Mouse (Mus musculus) B cell, adult (primary cell): Measurements from ENCODE around the gene Amh. TPM values are rescaled to one million over a fixed set of nuclear protein-coding genes. Genes with fewer than 3 reads are reported as not detected.

ENCODE experiments used
- total RNA-seq: library from RNA; stranded (reverse); gene quantifications from 4 replicates; pipeline ENCODE4 v1.2.4, GENCODE M21; 2023; ENCODE audit not compliant: inconsistent age

The Amh gene
- 0.96 to 1.9 TPM (median 1.5 TPM) in 4 replicates for total RNA-seq

DNA sequence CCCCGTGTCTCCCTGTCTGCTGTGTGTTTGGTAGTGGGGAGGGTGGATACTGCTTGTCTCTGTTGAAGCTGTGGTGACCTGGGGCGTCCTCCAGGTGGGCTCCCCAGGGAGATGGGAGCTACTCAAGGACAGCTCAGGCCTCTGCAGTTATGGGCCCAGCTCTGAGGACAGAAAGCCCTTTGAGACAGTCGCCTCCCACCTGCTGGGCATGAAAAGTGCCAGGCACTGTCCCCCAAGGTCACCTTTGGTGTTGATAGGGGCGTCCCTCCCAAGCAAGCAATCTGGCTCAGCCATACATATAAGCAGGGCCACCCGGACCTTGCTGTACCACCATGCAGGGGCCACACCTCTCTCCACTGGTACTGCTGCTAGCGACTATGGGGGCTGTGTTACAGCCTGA, at the start of gene Amh:
Gene Amh, plus strand, starts transcription at position 328 of the 400 bp plus-strand sequence.

DNA sequence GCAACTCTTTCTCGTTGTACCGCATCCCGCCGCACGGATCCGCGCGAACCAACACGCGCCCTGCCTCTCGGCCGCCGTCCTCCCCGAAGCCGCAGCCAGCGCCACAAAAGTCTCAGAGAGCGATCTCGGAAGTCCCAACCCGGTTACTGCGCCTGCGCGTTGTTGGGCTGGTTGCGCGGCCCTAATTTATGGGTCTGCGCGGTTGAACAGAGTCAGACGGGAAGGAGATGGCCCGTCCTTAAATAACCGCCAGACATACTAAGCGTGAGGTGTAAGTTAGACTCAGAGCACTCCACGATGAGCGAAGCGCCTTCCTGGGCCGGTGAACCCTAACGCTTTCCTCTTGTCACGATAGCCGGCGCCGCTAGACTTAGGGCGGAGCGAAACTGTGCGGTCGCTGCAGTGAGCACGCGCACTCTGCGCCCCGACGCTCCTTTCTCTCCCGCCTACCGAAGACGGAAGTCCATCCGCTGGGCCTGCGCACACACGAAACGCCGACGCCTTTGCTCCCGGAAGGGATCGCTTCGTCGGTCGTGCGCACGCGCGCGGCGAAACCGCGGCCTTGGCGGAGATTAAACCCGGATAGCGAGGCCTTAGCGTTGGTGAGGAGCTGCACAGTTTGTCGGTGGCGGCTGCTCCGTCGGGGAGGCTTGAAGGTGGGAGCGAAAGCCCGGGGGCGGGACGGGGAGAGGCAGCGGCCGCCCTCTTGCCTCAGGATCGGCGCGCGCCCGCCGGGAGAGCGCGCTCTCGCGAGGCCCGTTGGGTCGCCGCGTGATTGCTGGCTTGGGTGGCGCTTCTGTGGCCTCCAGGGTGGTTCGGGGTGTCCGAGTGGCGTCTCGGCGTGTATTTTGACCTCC, 6.7 kb upstream of the Amh start, which contains the start of the genes Sf3a2 and Plekhj1:
Gene Sf3a2, plus strand, starts transcription at position 49 of the 857 bp plus-strand sequence.
Gene Plekhj1, minus strand, starts transcription at position 477 of the 857 bp plus-strand sequence.

DNA sequence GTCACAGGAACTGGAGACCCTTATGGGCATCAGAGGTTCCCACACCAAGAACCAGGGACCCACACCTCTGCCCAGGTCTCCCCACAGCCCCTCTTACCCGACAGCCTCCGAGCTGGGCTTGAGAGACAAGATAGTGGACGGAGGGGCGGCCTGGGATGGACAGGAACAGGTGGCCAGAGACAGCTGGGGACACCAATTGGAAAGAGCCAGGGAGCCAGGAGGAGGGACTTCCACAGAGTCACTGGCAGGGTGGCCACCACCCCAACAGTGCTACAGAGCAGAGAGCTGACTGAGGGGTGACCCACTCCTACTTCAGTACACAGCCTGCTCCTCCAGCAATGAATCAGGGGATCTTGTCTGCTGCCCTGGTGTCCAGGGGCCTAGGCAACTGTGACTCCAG, 8.3 kb downstream of the Amh start, which contains the start of gene Jsrp1:
Gene Jsrp1, minus strand, starts transcription at position 133 of the 400 bp plus-strand sequence.

DNA sequence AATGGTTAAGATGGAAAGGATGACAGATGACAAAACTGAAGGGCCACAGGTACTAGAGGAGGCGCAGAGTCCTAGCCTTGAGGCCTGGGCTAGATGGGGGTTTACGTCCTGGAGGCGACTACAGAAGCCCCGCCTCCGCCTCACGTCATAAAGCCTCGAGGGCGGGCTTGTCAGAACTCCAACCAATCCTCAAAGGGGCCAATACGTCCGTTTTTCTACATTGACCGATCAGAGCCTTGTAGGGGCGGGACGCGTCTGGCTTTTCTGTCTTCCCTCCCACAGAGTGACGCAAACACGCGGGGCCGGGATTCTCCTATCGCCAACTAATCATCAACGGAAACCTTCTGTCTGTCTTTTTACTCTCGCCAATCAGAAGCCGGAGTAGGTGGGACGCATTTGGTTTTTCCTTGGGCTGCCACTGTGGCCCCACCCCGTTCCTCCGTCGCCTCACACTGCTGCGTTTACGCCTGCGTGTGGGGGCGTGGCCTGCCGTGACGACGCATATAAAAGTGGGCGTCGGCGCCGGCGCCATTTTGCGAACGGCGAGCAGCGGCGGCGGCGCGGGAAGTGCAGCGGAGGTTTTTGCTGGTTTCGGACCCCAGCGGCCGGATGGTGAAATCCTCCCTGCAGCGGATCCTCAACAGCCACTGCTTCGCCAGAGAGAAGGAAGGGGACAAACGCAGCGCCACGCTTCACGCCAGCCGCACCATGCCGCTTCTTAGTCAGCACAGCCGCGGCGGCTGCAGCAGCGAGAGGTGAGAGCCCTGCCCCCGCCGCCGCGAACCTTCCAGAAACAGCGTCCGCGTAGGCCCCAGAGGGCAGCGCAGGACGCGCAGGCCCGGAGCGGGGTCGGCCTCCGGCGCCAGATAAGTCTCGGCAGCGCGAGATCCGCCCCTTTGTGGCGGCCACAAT, 21.4 kb downstream of the Amh start, which contains the start of gene Oaz1:
Gene Oaz1, plus strand, starts transcription at position 506 of the 912 bp plus-strand sequence.

DNA sequence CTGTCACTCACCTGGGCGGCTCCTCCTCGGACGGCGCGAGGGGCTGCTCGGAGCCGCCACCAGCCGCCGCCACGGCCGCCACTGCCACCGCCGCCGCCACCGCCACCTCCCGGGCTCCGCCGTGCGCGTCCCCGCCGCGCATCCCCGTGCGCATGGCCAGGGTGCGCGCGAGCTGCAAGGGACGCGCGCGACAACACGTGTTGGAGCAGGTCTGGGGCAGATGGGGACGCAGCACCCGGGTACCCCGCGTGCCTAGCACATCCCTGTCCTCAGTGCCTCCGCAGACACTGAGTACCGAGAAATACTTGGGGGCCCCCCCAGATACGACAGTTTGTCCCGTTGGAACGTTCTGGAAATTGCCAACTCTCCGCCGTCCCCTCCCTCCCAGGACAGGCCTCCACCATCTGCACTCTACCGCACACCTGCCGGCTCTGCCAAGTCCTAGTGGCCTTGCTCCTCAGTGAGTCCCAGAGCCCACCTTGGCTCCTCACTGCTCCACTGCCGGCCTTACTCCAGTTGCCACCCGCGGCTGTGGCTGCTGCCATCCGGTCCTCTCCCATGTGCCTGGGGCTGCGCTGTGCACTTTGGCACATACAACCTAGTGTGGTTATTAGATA, 39.0 kb downstream of the Amh start, which contains the start of gene Lingo3:
Gene Lingo3, minus strand, starts transcription at position 109 of the 617 bp plus-strand sequence.

DNA sequence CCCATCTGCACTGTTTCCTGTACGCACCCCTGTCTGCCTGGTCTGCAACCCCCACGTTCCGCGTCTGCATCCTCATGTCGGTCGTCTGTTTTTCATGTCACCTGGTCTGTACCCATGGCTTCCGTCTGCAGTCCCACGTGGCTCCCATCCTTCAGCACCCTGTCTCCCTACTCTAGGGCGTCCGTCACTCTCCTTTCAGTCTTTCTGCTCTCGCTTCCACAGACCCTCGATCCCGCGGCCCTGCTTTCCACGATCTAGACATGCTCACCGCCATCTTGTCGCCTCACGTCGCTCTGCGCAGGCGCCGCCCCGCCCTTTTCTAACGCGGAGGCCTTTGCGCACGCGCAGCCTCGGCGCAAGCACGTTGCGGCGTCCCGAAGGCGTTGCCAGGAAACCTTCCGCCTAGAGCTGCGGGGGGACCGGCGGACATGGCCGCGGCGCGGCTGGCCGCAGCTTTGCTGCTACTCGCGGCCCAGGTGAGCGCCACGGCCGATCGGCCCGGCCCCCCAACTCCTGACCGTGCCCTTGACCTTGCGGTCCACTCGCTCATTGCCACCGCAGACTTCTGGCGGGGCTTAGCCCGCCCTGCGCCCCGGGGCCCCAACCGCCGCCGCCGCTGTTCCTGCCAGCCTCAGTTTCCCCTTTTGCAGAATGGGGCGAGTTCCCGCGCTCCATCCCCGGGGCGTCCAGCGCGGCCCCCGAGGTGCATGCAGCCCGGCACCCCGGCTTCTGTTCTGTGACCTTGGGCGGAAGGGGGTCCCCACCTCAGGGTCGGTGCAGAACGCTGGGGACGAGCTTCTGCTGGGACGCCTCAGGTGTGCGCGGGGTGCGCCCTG, 50.1 kb downstream of the Amh start, which contains the start of the genes Lsm7 and Sppl2b:
Gene Lsm7, minus strand, starts transcription at position 297 of the 836 bp plus-strand sequence.
Gene Sppl2b, plus strand, starts transcription at position 363 of the 836 bp plus-strand sequence.

Other genes with a start within 250 kb of the Amh start
- 113 to 133 TPM (median 119 TPM) in 4 replicates for gene Rexo1, start 243.7 kb upstream of the Amh start, total RNA-seq
- 28.7 to 30.4 TPM (median 29.1 TPM) in 4 replicates for gene Klf16, start 227.9 kb upstream of the Amh start, total RNA-seq
- gene Abhd17a, start 214.9 kb upstream of the Amh start, total RNA-seq: 98.4 to 122 TPM (median 111 TPM) in 4 replicates
- 59.8 to 72.2 TPM (median 66.6 TPM) in 4 replicates for gene Scamp4, start 202.4 kb upstream of the Amh start, total RNA-seq
- gene Adat3, start 202.4 kb upstream of the Amh start, total RNA-seq: 11.7 to 18.8 TPM (median 16.4 TPM) in 4 replicates
- gene Gm49322, start 199.2 kb upstream of the Amh start, total RNA-seq: 8.0 to 11.8 TPM (median 9.9 TPM) in 4 replicates
- 197 to 226 TPM (median 216 TPM) in 4 replicates for gene Csnk1g2, start 182.4 kb upstream of the Amh start, total RNA-seq
- gene Btbd2, start 148.2 kb upstream of the Amh start, total RNA-seq: 28.4 to 35.4 TPM (median 33.8 TPM) in 4 replicates
- gene Mknk2, start 127.1 kb upstream of the Amh start, total RNA-seq: 439 to 470 TPM (median 448 TPM) in 4 replicates
- gene Mob3a, start 103.3 kb upstream of the Amh start, total RNA-seq: 98.5 to 112 TPM (median 103 TPM) in 4 replicates
- gene Izumo4, start 103.1 kb upstream of the Amh start, total RNA-seq: 27.3 to 49.1 TPM (median 36.6 TPM) in 4 replicates
- gene Ap3d1, start 63.0 kb upstream of the Amh start, total RNA-seq: 128 to 153 TPM (median 137 TPM) in 4 replicates
- gene Dot1l, start 50.0 kb upstream of the Amh start, total RNA-seq: 65.5 to 67.7 TPM (median 67.0 TPM) in 4 replicates
- 69.6 to 87.1 TPM (median 77.5 TPM) in 4 replicates for gene Sf3a2, start 7.0 kb upstream of the Amh start, total RNA-seq
- gene Plekhj1, start 6.6 kb upstream of the Amh start, total RNA-seq: 120 to 133 TPM (median 122 TPM) in 4 replicates
- gene Jsrp1, start 8.3 kb downstream of the Amh start, total RNA-seq: not detected in 4 replicates
- 502 to 594 TPM (median 550 TPM) in 4 replicates for gene Oaz1, start 21.4 kb downstream of the Amh start, total RNA-seq
- gene Lingo3, start 38.8 kb downstream of the Amh start, total RNA-seq: not detected in 4 replicates
- 20.6 to 35.7 TPM (median 27.3 TPM) in 4 replicates for gene Lsm7, start 50.0 kb downstream of the Amh start, total RNA-seq
- 24.8 to 34.2 TPM (median 28.8 TPM) in 4 replicates for gene Sppl2b, start 50.0 kb downstream of the Amh start, total RNA-seq
- not detected in 4 replicates for gene Tmprss9, start 66.6 kb downstream of the Amh start, total RNA-seq
- gene Timm13, start 95.7 kb downstream of the Amh start, total RNA-seq: 67.2 to 77.1 TPM (median 71.8 TPM) in 4 replicates
- 10.7 to 14.4 TPM (median 12.4 TPM) in 4 replicates for gene Lmnb2, start 113.0 kb downstream of the Amh start, total RNA-seq
- 43.6 to 49.2 TPM (median 44.1 TPM) in 4 replicates for gene Gadd45b, start 124.8 kb downstream of the Amh start, total RNA-seq
- gene Gng7, start 209.7 kb downstream of the Amh start, total RNA-seq: 0.19 to 0.39 TPM (median 0.22 TPM) in 3 of 4 replicates, not detected in the other
- gene Diras1, start 220.4 kb downstream of the Amh start, total RNA-seq: not detected in 4 replicates
- gene Slc39a3, start 232.2 kb downstream of the Amh start, total RNA-seq: 10.1 to 13.0 TPM (median 12.5 TPM) in 4 replicates